Mouse (Mus musculus): ENCODE data around the gene Rbms3.

GRCm38 (mm10) chr9:117200067-117200658 lies 429.6 kb downstream of the Rbms3 start:
- TF ChIP-seq E2F4 (IDR thresholded peaks at IDR 0.05; ENCODE audit: insufficient replicate concordance, low read depth, low read length) (no peak), RCOR1 (conservative IDR thresholded peaks at IDR 0.05; ENCODE audit: low read depth, low read length) (no peak), BHLHE40 (IDR thresholded peaks at IDR 0.05; ENCODE audit: low read depth, low read length) (no peak), MYC (IDR thresholded peaks at IDR 0.05; ENCODE audit: low read depth, low read length) (no peak), CTCF (conservative IDR thresholded peaks at IDR 0.05 in 1 of 2, IDR thresholded peaks at IDR 0.05 in 1 of 2; ENCODE audit: low read depth in 2 of 2, low read length in 2 of 2) (no peak), EP300 (IDR thresholded peaks at IDR 0.05; ENCODE audit: low read length) (no peak)
